Mouse (Mus musculus) v-Abl transformed pro-B cells (cell line): ENCODE data around the gene Cracr2b.

Source experiments
- in situ Hi-C, 2 experiments: fragments of 400-800 bp; cut with MboI; formaldehyde crosslinking; loops; one replicate each; pipeline ENCODE4 v1.15.1; 2025; ENCODE audit not compliant: unreplicated experiment in 2 of 2

Gene Cracr2b

DNA sequence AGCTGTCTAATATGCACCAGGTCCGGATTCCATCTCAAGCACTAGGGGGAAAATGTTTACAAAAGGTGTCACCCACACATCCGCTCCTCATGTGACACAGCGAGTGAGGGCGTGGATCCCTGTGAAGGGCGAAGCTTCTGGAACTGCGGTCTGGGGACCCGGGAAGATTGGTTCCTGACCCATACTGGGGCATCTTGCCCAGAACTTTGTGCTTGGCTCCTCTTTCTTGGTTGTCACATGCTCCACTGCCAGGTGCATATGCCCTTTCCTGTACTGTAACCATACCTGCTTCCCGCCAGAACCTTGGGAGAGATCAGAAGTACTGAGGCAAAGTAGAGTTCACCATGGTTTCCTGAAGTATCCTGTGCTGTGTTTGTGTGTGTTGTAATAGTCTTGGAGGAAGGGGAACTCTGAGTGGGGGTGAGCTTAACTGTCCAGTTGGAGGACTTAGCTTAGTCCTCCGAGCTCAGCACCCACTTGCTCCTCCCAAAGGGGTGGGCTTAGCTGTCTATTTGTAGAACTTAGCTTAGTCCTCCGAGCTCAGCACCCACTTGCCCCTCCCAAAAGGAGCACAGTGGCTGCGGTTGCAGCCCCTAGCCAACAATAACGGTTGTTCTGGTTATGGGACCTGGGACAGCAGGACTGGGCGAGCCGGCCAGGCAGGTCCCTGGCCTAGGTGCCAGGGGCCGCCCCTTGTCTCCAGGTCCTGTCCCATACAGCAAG, at the start of gene Cracr2b:
Cracr2b (plus strand) TSS at position 704 of the 723 bp plus-strand sequence.
- in situ Hi-C loops: no loop called here

DNA sequence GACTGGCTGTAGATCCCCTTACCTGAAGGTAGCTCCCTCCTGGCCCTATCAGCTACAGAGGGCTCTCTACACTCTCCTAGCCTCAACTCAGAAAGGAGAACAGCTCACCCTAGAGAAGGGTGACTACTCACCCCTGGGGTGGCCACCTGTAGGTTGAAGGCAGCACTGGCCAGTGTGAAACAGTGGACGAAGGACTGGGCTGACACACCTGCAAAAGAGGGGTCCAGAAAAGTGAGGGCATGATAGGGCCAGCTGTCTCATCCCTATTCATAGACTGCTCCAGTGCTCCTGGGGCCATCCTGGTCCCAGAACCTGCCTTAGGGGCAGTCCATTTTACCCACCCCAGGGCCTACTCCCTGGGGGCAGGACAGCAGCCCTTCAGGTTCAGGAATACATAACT, 49.2 kb upstream of the Cracr2b start:
- in situ Hi-C loops: loop anchor here (5.0 kb wide), 3 partner anchors 41 to 116 kb away; partner anchors contain the start of gene Pnpla2 (in 1 of the 2)

DNA sequence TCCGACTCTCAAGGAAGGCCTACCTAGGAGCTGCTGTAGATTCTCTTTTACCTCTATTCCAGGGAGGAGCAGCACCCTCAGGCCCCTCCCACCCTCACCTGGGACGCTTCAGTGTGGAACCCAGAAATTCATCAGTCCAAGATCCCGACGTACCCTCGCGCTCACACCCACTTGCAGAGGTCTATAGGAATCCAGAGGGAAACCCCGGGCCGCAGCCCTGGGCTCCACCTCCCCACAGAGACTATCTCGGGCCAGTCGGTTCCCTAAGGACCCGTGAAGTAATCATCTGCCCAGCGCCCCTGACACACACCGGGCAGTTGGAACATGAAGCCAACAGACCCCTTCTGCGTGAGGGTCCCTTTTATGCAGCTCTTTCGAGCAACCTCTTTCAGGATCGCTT, 47.6 kb upstream of the Cracr2b start:
- in situ Hi-C loops: loop anchor here (5.0 kb wide), 3 partner anchors 39 to 114 kb away; partner anchors contain the start of gene Pnpla2 (in 1 of the 2)

DNA sequence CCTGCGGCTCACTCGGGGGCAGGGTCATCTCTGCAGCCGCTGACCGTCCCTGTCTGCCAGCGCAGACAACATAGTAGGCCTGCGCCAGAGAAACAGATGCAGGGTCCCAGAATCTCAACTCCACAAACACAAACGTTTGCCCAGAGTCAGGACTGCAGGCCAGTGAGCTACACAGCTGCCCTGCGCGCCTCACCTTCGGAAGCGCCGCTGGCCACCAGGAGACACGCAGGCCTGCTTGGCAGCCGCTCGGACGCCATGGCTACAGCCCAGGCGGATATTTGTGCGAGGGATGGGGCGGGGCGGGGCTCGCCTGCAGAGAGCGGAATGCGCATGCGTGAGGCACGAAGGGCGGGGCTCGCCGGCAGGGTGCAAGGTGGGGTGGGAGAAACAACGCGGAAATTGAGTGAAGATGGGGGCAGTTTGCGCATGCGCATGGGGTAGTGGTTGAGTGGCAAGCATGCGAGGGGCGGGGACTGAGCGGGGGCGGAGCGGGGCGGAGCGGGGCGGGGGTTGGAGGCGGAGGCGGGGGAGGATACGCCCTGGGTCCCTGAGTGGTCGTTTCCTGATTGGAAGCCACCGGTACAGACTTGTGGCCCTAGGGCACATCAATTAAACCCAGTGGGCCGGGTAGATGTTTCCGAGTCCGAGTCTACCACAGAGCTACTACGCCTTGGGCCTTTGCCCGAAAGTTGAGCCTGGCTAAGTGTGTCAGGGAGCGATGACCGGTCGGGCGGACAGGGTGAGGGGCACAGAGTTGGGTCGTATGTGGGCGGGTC, 46.9 kb upstream of the Cracr2b start, which contains the start of gene Gatd1:
Gatd1 (minus strand) TSS at position 328 of the 776 bp plus-strand sequence.
- in situ Hi-C loops: loop anchor here (5.0 kb wide), 3 partner anchors 38 to 113 kb away; partner anchors contain the start of gene Pnpla2 (in 1 of the 2)

DNA sequence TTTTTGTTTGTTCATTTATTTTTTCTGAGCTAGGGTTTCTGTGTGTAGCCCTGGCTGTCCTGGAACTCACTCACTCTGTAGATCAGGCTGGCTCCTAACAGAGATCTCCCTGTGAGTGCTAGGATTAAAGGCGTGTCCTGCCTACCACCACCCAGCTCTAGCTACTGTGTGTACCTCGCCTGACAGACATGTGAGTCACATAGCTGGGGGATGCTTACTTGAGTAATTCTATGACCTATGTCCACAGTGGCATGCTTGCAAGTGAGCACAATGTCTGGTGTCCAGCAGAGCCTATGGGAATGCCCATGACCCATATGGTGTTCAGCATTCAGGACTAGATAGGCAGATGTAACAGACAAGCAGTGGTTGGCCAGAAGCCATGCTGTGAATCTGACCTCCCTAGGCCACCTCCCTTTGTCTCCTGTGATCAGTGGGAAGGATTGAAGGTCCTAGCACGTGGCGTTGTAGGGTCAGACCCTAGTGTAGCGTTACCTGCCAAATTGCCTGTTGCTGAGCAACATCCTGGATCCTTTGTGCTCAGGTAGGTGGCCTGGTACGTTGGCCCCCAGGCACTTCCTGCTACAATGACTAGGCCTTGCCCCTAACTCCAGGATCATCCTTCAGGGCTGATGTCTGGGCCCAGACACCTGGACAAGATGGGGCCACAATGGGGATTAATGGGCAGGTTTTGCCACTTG, 44.6 kb upstream of the Cracr2b start:
- in situ Hi-C loops: no loop called here

DNA sequence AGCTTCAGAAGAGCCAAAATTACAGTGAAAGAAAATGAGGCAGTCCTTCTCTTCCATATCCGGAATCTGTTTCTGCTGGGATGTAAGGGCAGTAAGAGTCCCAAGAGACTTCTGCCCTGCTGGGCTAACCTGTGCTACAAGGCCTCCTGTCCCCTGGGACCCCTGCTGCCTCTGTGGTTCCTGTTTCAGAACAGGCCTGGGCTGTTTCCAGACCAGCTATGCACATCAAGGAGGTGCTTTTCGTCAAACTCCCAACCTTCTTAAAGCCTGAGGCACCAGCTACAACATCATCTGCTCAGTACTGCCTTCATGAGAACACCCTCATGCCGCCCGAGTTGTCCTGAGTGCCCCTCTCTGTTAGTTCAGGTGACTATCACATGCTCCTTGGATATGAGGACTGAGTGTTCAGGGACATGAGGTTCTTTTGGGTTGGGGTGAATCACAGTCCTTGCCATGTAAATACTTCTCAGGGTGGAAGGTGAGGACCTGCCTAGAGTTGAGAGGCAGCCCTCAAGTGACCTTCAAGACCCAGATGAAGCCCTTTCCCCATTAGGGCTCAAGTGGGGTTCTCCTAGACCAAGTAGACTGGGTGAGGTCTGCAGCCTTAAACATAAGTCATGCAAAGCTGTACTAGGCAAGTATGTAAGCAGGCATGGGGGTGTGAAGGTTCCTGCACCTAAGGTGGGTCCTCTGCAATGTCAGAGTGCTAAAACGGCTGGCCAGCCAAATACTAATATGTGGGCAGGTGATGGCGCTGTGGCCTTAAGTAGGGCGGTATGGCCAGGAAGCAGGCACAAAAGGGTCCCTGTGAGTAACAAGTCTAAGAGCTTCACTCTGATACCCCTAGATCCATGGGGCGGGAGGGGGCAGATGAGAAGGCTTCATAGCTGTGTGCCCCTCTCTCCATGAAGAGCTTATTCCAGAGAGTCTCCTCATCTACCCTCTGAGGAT, 42.9 kb upstream of the Cracr2b start:
- in situ Hi-C loops: no loop called here

DNA sequence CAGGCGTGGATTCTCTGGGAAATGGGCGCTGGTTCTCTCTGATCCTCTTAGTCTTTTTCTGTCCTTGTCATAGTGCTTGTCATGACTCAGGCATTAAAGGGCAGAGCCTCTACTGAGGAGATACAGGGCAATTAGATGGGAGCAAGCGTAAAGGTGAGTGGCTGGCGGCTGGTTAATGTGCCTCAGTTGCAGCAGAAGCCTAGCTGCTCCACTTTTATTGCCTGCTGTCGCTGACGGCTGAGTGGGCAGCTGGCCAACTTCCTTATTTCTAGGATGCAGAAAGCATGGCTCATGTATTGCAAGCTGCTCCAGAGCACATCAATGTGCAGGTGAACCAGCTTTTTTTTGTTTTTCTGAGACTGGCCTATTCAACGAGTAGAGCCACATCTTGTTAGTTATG, 41.9 kb upstream of the Cracr2b start:
- in situ Hi-C loops: no loop called here

DNA sequence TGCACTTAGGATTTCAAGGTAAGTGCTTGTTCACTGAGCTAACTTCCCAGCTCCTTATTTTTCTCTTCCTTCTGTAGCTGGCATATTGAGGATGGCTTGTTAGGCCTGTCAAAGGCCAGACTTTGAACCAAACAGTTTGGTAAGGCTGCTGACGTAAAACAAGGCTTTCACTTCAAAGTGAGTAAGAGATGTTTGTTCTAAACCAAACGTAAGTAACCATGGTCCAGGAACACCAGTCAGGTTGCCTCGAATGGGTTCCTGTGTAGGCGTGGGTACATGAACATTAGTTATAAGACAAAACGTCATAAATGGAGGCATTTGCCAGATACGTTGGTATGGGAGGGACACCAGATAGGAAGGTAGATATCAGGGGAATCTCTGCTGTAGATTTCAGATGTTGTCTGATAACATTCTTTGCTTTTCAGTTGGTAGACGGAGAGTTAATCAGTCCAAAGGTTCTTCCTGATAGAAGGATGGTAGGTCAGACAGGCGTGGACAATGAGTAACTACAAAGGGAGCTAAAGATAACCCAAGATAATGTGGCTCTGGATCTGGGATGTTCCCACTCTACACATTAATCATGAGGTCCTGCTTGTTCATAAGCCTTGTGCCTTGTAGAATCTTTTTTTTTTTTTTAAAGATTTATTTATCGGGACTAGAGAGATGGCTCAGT, 40.7 kb upstream of the Cracr2b start:
- in situ Hi-C loops: no loop called here

DNA sequence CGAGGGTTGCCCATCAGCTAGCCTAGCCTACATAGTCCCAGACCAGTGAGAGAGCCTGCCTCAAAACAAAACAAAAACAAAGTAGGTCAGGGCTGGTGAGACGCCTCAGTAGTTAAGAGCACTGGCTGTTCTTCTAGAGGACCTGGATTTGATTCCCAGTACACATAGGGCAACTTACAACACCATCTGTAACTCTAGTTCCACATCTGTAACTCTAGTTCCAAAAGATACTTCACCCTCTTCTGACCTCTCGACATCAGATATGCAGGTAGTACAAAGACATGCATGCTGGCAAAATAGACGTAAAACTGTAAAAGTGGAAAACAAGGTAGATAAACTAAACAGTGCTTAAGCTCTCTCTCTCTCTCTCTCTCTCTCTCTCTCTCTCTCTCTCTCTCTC, 37.1 kb upstream of the Cracr2b start:
- in situ Hi-C loops: no loop called here

DNA sequence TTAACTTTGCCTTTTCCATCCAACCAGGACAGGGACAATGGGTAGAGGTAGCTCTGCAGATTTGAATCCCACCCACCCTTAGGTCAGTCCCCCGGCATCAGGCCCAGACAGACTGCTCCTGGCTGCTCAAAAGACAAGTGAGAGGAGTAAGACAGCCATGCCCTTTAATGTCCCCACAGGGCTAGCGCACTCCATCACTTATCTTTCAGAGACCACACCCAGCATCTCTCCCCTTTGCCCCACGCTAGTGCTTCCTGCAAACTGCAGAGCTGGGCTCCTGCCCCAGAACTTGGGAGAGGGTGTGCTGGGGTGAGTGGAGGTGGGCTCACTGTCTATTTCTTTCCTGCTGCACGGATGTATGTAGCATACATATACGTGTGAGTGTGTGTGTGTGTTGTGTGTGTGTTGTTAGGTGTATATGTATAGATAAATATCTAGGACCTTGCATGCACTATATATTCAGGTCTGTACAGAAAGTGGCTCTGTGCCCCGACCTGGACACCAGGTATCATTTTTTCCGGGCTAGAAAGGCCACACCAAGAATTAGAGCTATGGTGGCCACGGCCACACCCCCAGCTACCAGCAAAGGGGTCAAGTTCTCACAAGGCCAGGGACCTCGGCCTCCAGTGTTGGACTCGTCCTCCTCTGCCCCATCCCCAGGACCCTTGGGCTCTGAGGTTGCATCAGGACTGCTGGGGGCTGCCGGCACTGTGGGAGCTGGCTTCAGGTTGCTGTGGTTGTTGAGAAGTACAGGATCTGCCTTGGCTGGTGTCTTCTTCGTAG, 33.8 kb upstream of the Cracr2b start:
- in situ Hi-C loops: no loop called here

DNA sequence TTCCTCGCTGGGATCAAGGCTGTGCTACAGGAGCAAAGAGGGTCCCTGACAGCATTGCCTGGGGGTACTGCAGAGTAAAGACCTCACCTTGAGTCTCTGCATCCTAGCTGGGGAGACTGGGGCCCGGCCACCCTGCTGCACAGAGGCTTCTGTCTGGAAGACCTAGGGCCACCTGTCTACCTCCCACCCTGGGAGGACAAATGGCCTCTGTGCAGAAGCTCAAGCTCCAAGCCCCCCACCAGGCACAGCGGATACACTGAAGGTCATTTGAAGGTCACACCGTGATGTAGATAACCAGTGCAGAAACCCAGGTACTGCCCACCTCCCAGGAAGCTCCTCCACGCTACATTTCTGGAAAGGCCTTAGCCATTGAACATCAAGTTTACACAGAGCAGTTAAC, 32.2 kb upstream of the Cracr2b start:
- in situ Hi-C loops: no loop called here

DNA sequence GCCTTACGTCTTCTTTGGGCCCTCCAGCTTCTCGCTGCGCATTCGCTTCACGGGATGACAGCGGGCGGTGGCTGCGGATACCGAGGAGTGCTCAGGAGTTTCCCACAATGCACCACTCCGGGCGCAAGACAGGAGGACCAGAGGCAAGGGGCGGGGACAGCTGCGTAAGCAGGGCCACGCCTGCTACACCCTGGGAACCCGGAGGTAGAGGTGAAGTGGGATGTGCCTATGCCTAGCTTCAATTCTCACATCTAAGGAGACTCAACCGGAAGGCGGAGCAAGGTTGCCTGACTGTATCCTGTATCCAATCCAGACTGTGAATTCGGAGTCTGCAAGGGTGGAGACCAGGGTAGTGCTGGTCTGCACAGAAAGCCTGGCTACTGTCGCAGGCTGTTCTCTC, 31.6 kb upstream of the Cracr2b start, which contains the start of gene Cend1:
Cend1 (minus strand) TSS at position 182 of the 400 bp plus-strand sequence.
- in situ Hi-C loops: no loop called here

DNA sequence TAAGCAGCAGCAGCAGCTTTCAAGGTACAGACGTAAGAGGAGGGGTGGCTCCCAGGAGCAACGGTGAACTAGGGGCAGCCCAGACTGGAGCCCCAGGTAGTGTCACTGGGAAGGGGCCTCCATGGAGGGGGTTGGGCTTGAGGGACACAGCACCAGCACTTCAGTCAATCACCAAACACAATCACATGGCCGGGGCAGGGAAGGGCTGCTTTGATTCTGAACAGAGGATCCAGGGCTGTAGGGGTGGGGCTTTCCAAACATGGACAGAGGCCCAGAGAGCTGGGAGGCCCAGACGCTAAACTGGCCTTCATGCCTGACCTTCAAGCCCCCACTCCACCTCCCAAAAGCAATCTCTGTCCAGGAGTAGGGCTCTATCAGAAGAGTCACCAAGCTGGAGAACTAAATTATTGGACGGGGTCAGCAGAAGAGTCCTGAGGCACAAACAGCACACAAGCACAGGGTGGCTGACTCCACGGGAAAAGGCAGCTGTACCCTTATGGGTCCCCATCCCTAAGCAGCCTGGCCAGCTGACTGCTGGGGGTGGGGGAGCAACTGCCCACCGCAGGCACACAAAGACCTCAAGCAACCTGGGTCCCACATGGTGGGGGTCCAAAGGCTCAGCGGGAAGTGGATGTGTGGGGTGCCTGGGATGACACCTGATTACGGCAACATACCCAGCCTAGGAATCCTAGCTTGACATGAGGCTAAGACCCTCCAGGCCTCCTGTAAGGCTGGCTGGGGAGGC, 30.9 kb upstream of the Cracr2b start:
- in situ Hi-C loops: no loop called here

DNA sequence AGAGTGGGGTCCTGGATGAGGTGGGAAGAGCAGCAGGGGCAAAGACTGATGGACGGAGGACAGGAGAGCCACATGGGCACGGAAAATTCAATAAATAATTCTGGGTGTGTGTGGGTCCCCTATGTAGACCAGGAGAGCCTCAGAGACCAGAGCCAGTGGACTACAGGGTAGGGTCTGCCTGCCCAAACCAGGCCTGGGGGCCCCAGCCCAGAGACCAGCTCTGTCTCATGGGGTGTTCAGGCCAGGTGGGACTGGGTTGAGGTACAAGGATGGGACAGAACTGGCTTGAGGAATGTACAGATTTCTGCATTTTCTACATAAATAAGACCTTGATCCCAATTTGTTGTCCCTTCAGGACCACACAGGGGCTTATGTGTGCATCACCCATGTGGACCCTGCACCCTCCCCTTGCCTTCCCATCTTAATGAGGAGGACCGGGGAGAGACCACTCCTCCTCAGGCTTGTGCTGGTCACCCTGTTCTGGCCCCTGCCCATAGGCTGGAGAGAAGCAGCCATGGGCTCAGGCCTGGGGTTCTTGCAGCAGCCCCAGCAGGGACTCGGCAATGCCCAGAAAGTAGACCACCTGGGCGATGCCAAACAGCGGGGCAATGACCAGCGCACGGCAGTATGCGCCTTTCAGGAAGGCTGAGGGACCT, 30.2 kb upstream of the Cracr2b start:
- in situ Hi-C loops: no loop called here

DNA sequence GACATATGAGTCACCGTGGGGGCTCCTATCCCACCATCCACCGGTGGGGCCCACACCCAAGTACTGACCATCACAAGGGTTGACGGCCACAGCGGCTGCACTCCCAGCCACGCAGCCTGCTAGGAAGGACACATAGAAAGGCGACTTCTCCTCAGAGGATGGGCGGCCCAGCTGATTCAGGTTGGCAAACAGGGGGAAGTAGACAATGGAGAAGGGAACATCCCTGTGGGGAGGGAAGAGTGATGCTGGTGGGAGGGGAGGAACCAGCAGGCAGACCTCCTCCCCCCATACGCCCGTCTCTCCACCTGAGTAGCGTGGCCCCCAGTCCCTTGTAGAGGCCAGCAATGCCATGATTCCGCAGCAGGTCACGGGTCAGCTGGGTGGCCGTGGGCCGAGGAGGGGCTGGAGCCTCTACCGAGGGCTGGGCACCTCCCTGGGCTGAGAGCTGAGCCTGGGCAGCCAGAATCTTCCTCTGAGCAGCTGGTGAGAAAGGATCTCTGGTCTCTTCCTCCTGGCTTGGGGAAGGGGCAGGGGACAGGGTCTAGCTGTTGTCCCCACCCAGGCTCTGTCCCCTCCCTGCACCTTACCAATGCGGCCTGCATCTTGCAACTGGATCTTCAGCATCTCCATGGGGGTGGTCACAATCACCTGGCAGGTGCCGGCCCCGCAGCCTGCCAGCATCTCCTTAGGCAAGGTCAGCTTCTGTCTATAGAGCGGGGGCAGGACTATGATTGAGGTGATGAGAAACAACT, 29.3 kb upstream of the Cracr2b start:
- in situ Hi-C loops: no loop called here

DNA sequence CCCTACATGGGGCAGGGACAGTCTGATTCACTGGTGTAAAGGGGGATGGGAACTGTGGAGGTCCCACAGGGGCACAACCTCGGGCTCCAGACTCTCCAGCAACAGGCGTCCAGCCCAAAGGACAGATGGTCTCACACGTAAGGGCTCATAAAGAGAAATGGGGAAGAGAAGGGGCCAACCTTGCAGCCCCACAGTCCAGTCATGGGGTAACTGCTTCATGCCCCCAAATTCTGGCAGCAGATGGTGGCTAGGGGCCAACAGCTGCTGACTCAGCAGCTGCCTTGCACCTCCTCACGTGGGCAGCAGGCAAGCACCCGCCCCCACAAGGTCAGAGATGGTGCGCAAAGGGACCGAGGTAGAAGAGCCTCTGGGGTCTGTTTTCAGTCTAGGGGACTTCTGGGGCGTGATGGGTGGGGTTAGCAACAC, 28.7 kb upstream of the Cracr2b start:
- in situ Hi-C loops: no loop called here
